Mouse (Mus musculus) right cerebral cortex, postnatal 4 days (tissue): ENCODE results near the gene Baiap2.

Experiments used
- DNase-seq: peaks from one replicate; pipeline ENCODE4 v3.0.0-alpha.2; 2022

Gene Baiap2

DNA sequence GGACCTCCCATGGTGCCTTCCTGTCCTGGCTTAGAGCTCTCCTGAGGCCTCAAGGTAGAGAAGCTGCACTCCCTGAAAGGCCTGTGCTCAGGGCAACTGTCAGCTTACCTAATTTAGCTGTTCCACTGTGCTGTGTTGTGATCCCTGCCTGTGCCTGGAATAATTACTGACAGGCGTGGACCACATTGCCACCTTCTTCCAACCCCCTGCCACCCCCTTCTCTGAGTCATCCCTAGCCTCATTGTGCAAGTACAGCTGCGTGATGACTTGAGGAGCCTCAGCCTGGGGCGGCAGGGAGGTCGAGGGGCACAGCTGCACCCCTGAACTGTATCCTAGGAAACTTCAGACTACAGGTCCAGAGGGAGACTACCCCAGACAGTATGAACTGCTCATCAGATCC is 5.7 kb downstream of the Baiap2 start:
- DNase-seq = no peak

GRCm38 (mm10) chr11:119948803-119949202 is 6.2 kb downstream of the Baiap2 start:
- DNase-seq = no peak

- no peak for DNase-seq
These were observed 8.0 kb downstream of the Baiap2 start for GRCm38 (mm10) chr11:119950535-119950934.

DNA sequence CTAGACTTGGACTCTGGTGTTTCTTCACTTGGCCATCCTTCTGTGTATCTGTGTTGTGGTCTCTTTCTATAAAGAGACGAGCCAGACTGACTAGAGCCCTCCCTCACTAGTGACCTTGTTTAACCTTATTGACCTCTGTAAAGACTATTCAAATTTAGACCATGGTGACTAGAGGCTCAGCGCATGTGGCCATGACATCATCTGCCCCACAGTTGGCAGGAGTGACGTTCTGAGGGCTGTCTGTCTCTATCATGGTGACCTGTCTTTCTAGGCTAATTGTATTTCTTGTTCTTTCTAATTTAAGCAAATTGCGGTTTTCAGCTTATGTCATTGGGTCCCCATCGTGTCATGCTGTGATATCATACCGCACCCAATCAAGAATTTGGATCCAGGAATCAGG is 8.8 kb downstream of the Baiap2 start:
- DNase-seq = no peak

DNA sequence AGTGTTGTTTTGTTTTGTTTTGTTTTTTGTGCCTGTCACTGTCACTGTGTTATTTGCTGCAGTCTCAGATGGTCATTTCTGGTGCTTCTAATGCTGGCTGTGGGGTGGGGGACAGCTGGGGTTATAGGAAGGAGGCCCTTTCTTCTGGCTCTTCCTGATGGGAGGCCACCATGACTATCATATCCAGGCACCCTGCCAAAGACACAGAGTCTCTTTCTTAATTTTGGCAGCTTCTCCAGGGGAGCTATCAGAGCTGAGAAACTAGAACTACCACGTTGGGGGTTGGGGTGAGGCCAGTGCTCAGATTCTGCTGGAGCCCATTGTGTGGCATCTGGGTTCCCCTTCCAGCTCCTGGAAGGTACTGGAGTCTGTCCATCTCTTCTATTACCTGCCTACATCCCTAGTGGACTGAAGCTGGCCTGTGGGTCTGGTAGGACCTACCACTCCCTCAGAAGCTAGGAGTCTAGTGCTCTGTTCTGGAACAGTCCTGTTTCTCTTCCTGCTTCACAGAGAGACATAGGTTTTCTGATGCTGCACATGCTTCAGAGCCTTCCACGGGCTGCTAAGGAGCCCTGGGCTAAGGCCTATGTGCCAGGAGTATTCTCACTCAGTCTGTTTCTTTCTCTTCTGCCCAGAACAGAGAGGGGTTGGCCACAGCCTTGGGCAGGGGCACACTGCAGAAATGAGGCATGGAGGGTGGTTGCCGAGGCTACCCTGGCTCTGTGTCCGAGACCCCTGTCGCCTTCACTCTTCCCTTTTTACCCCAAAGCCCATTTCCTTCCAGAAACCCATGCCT is 10.1 kb downstream of the Baiap2 start:
- no peak for DNase-seq

DNA sequence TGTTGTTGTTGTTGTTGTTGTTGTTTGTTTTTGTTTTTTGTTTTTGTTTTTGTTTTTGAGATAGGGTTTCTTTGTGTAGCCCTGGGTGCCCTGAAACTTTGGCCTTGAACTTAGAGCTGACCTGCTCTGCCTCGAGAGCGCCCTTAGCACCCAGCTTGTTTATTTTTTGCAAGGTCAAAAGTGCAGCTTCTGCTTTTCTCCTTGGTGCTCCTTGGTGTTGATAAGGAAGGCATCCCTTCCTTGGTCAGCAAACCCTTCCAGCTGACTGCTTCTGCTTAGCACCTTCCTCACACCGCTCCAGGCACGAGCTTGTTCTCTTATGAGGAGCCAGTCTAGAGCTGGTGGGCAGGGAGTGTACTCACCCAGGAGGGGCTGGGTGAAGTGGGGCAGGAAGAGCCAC is 11.7 kb downstream of the Baiap2 start:
- DNase-seq = no peak

DNA sequence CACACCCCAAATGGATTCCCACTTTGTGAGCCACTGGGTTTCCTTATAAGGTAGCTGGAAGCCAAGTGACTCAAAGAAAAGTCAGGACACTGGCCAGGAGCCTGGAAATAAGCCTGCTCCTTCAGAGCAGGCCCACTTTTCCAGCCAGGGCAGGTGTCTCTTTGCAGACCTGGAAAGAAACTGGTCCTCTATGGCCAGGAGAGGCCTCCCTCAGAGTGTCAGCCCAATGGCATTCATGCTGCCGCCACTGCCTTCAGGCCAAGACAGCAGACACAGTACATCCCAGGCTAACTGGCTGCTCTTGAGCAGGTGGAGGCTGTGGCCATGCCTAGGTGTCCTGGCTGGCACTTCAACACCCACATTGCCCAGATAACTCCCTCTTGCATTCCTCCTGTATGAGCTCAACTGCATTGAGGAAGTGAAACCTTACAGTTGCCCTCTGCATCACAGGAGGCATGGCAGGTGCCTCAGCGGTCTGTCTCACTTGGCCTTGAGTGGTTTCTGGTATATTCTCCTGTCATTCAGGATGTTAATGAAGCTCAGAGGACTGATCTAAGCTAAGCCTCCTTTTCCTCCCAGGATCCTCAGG is 12.3 kb downstream of the Baiap2 start:
- no peak for DNase-seq

GRCm38 (mm10) chr11:119955432-119955831 is 12.9 kb downstream of the Baiap2 start:
- no peak for DNase-seq

DNA sequence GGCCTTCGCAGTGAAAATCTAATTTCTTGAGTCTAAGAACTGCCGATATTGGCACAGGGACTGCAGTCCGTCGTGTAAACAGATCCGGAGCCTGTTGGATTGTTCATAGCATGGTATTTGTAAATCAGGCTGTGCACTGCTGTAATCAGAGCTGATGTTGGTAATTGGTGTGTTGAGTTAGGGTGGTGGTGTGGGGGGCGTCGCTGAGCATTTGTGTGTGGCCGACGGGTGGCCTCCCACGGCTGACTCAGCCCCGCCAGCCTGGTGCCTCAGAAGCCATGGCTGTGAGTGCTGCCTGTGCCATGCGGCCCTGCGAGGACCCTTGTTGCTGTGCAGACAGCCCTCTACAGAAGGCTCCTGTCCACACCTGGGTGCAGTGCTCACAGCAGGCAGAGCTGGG is 14.0 kb downstream of the Baiap2 start:
- no peak for DNase-seq

- no peak for DNase-seq
These were observed 16.3 kb downstream of the Baiap2 start for GRCm38 (mm10) chr11:119958856-119959255.

- DNase-seq = no peak
These were observed 17.2 kb downstream of the Baiap2 start for GRCm38 (mm10) chr11:119959714-119960113.

- DNase-seq = no peak
These were observed 18.1 kb downstream of the Baiap2 start for GRCm38 (mm10) chr11:119960671-119961070.

DNA sequence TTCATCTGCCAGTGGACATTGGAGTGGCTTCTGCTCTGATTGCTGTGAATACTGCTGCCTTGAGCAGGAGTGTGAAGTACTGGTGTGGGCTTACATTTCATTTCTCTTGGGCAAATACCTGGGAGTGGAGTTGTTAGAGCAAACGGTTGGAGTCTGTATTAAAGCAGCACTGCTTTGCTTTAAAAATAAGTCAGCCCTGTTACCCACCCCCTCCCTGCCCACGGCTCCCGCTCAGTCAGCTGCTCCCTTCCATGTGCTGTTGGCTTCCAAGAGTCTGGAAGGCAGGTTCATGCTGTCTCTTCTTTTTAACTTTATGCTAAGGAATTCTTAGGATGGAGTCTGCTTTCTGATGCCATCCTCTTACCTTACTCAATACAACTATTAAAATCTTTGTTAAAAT is 18.9 kb downstream of the Baiap2 start:
- DNase-seq = no peak

DNA sequence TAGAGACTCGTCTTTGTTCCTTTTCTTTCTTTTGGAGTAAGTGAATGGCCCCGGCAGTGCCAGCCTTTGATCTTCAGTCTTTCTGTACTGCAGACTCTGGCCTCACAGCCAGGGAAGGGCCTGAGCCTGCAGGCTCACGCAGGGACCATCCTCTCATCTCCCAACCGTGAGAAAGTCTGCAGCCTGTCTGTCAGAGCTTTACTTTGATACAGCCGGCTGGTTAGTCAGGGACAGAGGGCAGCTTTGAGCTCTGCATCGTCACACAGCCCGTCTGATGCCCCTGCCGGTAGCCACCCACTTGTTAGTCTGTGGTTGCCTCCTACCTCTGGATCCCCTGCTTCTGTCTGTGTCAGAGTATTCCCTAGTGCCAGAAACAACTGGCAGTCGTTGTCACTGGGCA is 22.5 kb downstream of the Baiap2 start:
- no peak for DNase-seq

DNA sequence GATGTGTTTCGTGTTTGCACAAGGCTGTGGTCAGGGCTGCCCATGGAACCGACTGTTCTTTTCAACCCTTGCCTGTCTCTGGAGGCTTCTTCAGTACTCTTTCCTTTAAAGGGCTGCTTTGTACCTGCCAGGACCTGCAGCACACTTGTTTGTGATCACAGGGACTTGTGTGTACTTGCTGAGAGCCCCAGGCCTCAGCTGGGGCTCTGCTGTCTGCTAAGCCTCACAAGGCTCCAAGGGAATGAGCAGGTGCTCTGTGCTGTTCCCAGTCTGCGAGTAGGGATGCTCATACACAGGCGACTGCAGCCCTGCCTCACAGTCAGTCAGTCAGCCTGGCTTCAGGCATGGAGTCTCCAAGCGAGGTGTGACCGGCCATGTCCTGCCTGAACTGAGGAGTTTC is 23.7 kb downstream of the Baiap2 start:
- DNase-seq = no peak

GRCm38 (mm10) chr11:119967401-119967800 is 24.8 kb downstream of the Baiap2 start:
- no peak for DNase-seq

- no peak for DNase-seq
These were observed 25.3 kb downstream of the Baiap2 start for GRCm38 (mm10) chr11:119967892-119968291.

DNA sequence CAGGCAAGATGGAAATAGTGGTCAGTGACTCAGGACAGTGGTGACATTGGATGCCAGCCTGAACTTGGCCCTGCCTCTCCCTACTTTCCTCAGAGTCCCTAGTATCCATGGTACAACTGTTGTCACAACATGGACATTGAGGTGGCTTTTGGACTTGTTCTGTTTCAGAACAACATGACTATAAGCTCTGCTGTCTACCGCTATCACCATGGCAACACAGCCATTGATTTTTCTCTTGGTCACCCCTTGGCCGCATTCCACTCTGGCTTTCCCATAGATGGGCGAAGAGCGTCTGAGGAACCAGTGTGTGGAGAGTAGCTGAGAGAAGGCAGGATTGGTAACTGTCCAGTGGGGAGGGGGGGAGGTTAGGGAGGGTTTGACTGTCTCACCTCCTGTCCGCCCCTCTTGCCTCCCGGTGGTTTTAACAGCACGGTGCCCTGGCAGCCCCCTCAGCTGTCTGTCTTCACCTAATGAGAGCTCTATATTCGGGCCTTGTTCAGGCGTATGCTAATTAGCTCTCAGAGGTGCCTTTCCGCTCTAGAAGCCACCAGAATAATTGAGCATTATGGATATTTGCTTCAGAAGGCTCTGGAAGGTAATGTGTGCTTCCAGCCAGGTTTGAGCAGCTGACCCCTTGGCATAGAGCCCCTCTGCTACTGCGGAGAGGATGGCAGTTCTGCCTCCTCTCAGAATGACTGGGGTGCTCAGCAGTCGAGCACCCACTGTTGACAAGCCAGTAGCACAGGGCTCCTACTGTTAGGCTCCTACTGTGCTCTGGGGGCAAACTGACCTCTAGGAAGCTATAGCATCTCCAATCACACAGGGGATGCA is 27.7 kb downstream of the Baiap2 start:
- DNase-seq = peak; percentile 29

DNA sequence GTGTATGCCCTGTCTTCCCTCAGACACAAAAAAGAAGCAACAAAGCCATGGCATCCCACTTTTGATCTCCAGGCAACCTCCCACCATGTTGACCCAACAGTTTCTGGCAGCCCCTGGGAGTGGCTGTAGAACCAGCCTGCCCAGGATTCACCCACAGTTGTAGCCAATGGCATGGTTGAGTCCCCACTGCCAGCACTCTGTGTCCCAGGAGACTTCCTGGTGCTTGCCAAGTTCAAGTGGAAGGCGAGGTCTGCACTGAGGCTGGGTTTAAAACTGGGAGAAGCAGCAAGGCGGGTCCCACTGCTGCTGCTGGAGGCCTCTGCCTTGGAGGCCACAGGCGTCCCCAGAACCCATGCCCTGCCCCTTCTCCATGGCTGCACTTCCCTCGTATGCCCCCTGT is 31.2 kb downstream of the Baiap2 start:
- no peak for DNase-seq

GRCm38 (mm10) chr11:119975739-119976501 is 33.4 kb downstream of the Baiap2 start:
- no peak for DNase-seq

DNA sequence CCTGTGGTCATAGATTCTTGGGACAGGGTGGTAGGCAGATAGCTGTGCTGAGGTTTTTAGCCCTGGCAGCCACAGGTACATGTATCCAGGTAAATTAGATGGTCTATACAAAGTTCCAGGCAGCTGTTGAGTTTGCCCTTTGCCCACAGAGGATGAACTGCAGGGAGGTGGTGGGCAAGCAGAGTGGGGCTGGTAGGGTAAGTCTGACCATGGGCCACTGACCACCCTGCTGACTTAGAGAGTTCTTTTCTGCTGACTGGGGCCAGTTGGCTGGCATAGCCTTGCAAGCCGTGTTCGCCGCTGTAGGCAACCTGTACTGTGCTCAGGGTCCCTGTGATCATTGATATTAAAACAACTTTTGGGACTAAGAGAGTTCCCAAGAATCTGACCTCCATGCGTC is 36.1 kb downstream of the Baiap2 start:
- no peak for DNase-seq

DNA sequence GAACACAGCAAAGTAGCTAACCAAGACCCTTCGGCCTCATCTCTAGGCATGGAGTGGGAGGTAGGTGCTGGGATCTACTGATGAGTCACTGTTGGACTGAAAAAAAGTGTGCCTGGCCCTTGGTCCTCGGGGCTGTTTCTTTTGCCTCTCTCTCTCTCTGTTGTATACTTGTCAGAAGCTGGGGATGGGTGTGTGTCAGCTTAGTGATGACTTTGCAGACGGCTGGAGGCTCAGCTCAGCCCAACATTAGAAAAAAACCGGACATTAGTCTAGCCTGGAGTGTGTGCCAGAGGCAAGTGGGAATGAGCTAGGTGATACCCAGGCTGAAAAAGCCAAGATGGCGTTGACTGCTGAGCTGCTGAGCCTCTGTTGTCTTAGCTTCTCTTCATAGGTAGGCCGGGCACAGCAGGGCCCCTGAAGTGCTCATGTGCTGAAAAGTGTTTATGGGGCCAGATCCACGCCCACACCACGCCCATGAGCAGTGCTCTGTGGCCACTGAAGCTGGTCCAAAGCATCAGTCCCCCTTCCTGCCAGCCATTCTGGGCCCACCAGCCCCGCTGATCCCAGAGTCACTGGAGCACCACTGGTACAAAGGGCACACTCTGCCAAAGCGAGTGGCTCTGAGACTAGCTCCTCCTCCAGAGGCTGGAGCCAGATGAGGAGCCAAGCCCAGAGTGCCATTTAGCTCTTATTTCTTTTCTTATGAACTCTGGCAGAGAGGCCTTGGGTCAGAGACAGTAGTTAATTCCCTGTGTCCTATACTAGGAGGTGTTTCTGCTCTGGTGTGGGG is 37.2 kb downstream of the Baiap2 start:
- no peak for DNase-seq
